Mouse (Mus musculus) kidney, embryonic 16.5 days (tissue): ENCODE measurements around the gene Hapln3. TPM values are rescaled to one million over a fixed set of nuclear protein-coding genes. Genes with fewer than 3 reads are reported as not detected.

ENCODE experiments used
- ATAC-seq: fragments of 200-750 bp; cut with Nextera tagmentation; 2 replicates; pipeline ENCODE4 v1.8.0; 2017; ENCODE audit warnings: moderate TSS enrichment; ENCODE audit not compliant: low FRiP score, low TSS enrichment
- H3K27ac ChIP-seq: fragments of 300-500 bp; sonication (generic); 2 replicates; pipeline ENCODE4 v1.5.1; 2014; ENCODE audit warnings: low read length
- H3K27me3 ChIP-seq: fragments of 300-500 bp; sonication (generic); 2 replicates; pipeline ENCODE4 v1.6.1; 2014; ENCODE audit warnings: low read length, control low read depth, mixed read lengths; ENCODE audit not compliant: insufficient read depth
- H3K36me3 ChIP-seq: fragments of 300-500 bp; sonication (generic); 2 replicates; pipeline ENCODE4 v1.6.1; 2014; ENCODE audit warnings: low read length, control low read depth, mixed read lengths; ENCODE audit not compliant: insufficient read depth
- H3K4me1 ChIP-seq: fragments of 300-500 bp; sonication (generic); 2 replicates; pipeline ENCODE4 v1.6.1; 2014; ENCODE audit warnings: low read length, control low read depth, mixed read lengths; ENCODE audit not compliant: insufficient read depth
- H3K4me2 ChIP-seq: fragments of 300-500 bp; sonication (generic); replicated peaks from 2 replicates; pipeline ENCODE4 v1.6.1; 2014; ENCODE audit warnings: low read depth, low read length
- H3K4me3 ChIP-seq: fragments of 300-500 bp; sonication (generic); 2 replicates; pipeline ENCODE4 v1.5.1; 2014; ENCODE audit warnings: mild to moderate bottlenecking, low read length
- H3K9ac ChIP-seq: fragments of 300-500 bp; sonication (generic); replicated peaks from 2 replicates; pipeline ENCODE4 v1.6.1; 2014; ENCODE audit warnings: low read length
- H3K9me3 ChIP-seq: fragments of 300-500 bp; sonication (generic); 2 replicates; pipeline ENCODE4 v1.6.1; 2016; ENCODE audit warnings: low read length, control low read depth
- WGBS: fragments of 180-500 bp; shearing (Covaris S2); extraction: QIAGEN DNeasy Blood & Tissue Kit; methylation state at CpG from one replicate; pipeline ENCODE4 v1.1.7; 2014; 5-methylcytosine and 5-hydroxymethylcytosine counted together
- polyA plus RNA-seq: library from polyadenylated mRNA; unstranded; fragments of >200 nt; fragmentation: Nextera tagmentation; extraction: Ambion mirVana; gene quantifications from 2 replicates; pipeline ENCODE4 v1.2.1, GENCODE M21; 2015

Gene Hapln3
- polyA plus RNA-seq, 1 experiment from 2014 or later = 4.4 TPM

- Histone ChIP-seq H3K27me3 (no peaks in the 10 kb centered on the region), H3K4me3 (no peak overlapping the region), H3K9ac (no peak overlapping the region), H3K36me3 (no peaks in the 10 kb centered on the region), H3K9me3 (no peaks in the 10 kb centered on the region), H3K27ac (no peak overlapping the region), H3K4me2 (no peak overlapping the region), H3K4me1 (no peaks in the 10 kb centered on the region)
- WGBS = 22% methylated on average over 7 of the region's 7 CpGs
- peak; percentile 86 for ATAC-seq
Observed at GRCm38 (mm10) chr7:79080572-79081399, 50.0 kb downstream of the Hapln3 start.

GRCm38 (mm10) chr7:79079212-79079611 is 51.6 kb downstream of the Hapln3 start:
- Histone ChIP-seq H3K36me3 (no peaks in the 10 kb centered on the region), H3K4me2 (no peak overlapping the region), H3K4me1 (no peaks in the 10 kb centered on the region), H3K4me3 (no peak overlapping the region), H3K9me3 (no peaks in the 10 kb centered on the region), H3K27me3 (no peaks in the 10 kb centered on the region), H3K9ac (no peak overlapping the region), H3K27ac (no peak overlapping the region)
- ATAC-seq = no peak
- 62% methylated on average over 3 of the region's 3 CpGs for WGBS

- Histone ChIP-seq H3K36me3 (no peaks in the 10 kb centered on the region), H3K9me3 (no peaks in the 10 kb centered on the region), H3K9ac (no peak overlapping the region), H3K27me3 (no peaks in the 10 kb centered on the region), H3K27ac (no peak overlapping the region), H3K4me3 (no peak overlapping the region), H3K4me2 (no peak overlapping the region), H3K4me1 (no peaks in the 10 kb centered on the region)
- 51% methylated on average over 4 of the region's 4 CpGs for WGBS
- ATAC-seq = no peak
Observed at GRCm38 (mm10) chr7:79068231-79068630, 62.6 kb downstream of the Hapln3 start.

- no peak overlapping the region for H3K4me2 ChIP-seq
- ATAC-seq = no peak
- H3K4me3 ChIP-seq = no peak overlapping the region
- H3K27ac ChIP-seq = no peak overlapping the region
- no peaks in the 10 kb centered on the region for H3K36me3 ChIP-seq
- no peaks in the 10 kb centered on the region for H3K4me1 ChIP-seq
- H3K27me3 ChIP-seq = no peaks in the 10 kb centered on the region
- WGBS = 63% methylated on average over 7 of the region's 7 CpGs
- H3K9me3 ChIP-seq = no peaks in the 10 kb centered on the region
- H3K9ac ChIP-seq = no peak overlapping the region
Observed at GRCm38 (mm10) chr7:79067466-79067865, 63.4 kb downstream of the Hapln3 start.

Other genes with a start within 250 kb of the Hapln3 start
- gene Aen, start 235.2 kb downstream of the Hapln3 start, polyA plus RNA-seq = 46.8 and 48.0 TPM in 2 replicates
- 3.0 TPM in 2 replicates for gene Isg20, start 217.6 kb downstream of the Hapln3 start, polyA plus RNA-seq
- 0.23 and 0.31 TPM in 2 replicates for gene Acan, start 77.5 kb downstream of the Hapln3 start, polyA plus RNA-seq
- gene Mfge8, start 18.0 kb upstream of the Hapln3 start, polyA plus RNA-seq = 298 and 328 TPM in 2 replicates
- 11.0 and 13.1 TPM in 2 replicates for gene Abhd2, start 142.2 kb upstream of the Hapln3 start, polyA plus RNA-seq